21 mouse cellular contexts compared by ENCODE assay signal in genomic region chr4:115878828-115879227, GRCm38 (mm10). TPM values are rescaled to one million over a fixed set of nuclear protein-coding genes. Genes with fewer than 3 reads are reported as not detected.
A peak's percentile ranks its signal among the peaks of the same experiment; 100 is the strongest.
DNase-seq lines count a peak whose midpoint lies in the region; ATAC-seq and TF ChIP-seq lines count a peak whose summit lies in the region.
"Had no signal": no experiment of that assay in that cellular context is flagged by ENCODE, and none has a peak within 500 bp of the region (broad histone marks: within the 10 kb centered on the region; RNA-seq: fewer than 3 reads in every experiment).

No protein-coding gene starts in this region.

- H3K79me2 ChIP-seq in myocyte (ENCODE audit: control insufficient read depth, insufficient read depth) = no peaks in the 10 kb centered on the region

- peak overlapping the region; percentile 36; the same call in 1 of the 2 replicates for H3K4me2 ChIP-seq in lung, embryonic 15.5 days
- no peak overlapping the region for H3K4me2 ChIP-seq in myocyte (ENCODE audit: low read depth)

- peak overlapping the region; percentile 33; the same call in 1 of the 2 replicates for H3K4me3 ChIP-seq in heart, embryonic 10.5 days
- H3K4me3 ChIP-seq in lung, embryonic 15.5 days = no peak overlapping the region
- peak overlapping the region; percentile 44 for H3K4me3 ChIP-seq in midbrain, embryonic 10.5 days
- H3K4me3 ChIP-seq in myocyte = no peak overlapping the region

- H3K9ac ChIP-seq in lung, embryonic 15.5 days = no peak overlapping the region
- H3K9ac ChIP-seq: liver, postnatal 0 days had no signal

- no peak for TF ChIP-seq POLR2A in myocyte (IDR thresholded peaks at IDR 0.05; ENCODE audit: insufficient read length, low read depth)

- H3K4me1 ChIP-seq in heart, embryonic 10.5 days = peaks cover 16% of the 10 kb centered on the region
- 0 out of 2 replicates have a peak, but pooled peaks cover 7% of the 10 kb centered on the region for H3K4me1 ChIP-seq in lung, embryonic 15.5 days
- peaks cover 78% of the 10 kb centered on the region for H3K4me1 ChIP-seq in midbrain, embryonic 10.5 days

- peaks cover 49% of the 10 kb centered on the region for H3K27me3 ChIP-seq in heart, embryonic 10.5 days (ENCODE audit: insufficient read depth, poor library complexity, severe bottlenecking)
- H3K27me3 ChIP-seq in lung, embryonic 15.5 days = no peaks in the 10 kb centered on the region
- H3K27me3 ChIP-seq in midbrain, embryonic 10.5 days (ENCODE audit: low read depth, poor library complexity, severe bottlenecking) = no peaks in the 10 kb centered on the region
- H3K27me3 ChIP-seq in myocyte (ENCODE audit: control insufficient read depth, insufficient read depth, insufficient read length) = no peaks in the 10 kb centered on the region

- intact Hi-C loops in heart, postnatal 36 days (cut with DNase I) = no loop called here

- DNase-seq in heart, embryonic 10.5 days (ENCODE audit: low spot score) = no peak
- DNase-seq in heart, postnatal 36 days = no peak
- DNase-seq in lung, postnatal 10 days = no peak
- no peak for DNase-seq in midbrain, embryonic 10.5 days (ENCODE audit: low spot score)
- DNase-seq in c-Kit-positive CD71-positive TER-119-positive erythroid progenitor cells, embryonic 14.5 days (ENCODE audit: low spot score) = no peak
- DNase-seq: adrenal gland, adult 8-10 months; cerebellum, adult 18-20 months; cerebellum, postnatal 36 days; liver; liver, postnatal 0 days; right cerebral cortex, adult 18-20 months had no signal

- no peak overlapping the region for H3K27ac ChIP-seq in heart, embryonic 10.5 days
- H3K27ac ChIP-seq in lung, embryonic 15.5 days = no peak overlapping the region
- peak overlapping the region; percentile 96 for H3K27ac ChIP-seq in midbrain, embryonic 10.5 days (replicated peaks)
- H3K27ac ChIP-seq: kidney, postnatal 0 days; macrophage had no signal

- 52% methylated on average over 9 of the region's 9 CpGs for WGBS in heart, embryonic 10.5 days
- 34% methylated on average over 9 of the region's 9 CpGs for WGBS in lung, embryonic 15.5 days
- 27% methylated on average over 9 of the region's 9 CpGs for WGBS in midbrain, embryonic 10.5 days

- H3K36me3 ChIP-seq in heart, embryonic 10.5 days = peaks cover 29% of the 10 kb centered on the region; the same call in 1 of the 2 replicates
- peaks cover 3% of the 10 kb centered on the region; the same call in 1 of the 2 replicates for H3K36me3 ChIP-seq in lung, embryonic 15.5 days
- peaks cover 34% of the 10 kb centered on the region for H3K36me3 ChIP-seq in midbrain, embryonic 10.5 days
- H3K36me3 ChIP-seq in myocyte (ENCODE audit: control insufficient read depth, insufficient read depth) = peaks cover 3% of the 10 kb centered on the region

- no peak for ATAC-seq in lung, embryonic 15.5 days (ENCODE audit: borderline replicate concordance, extremely low read depth, low FRiP score, low TSS enrichment)
- ATAC-seq in erythroid progenitor cell, adult 5-6 weeks (replicated peaks; ENCODE audit: low FRiP score, poor library complexity, severe bottlenecking) = no peak
- ATAC-seq: intestine, embryonic 16.5 days; liver, postnatal 0 days had no signal

- H3ac ChIP-seq in myocyte (ENCODE audit: control insufficient read depth, insufficient read length) = no peak overlapping the region

- no peaks in the 10 kb centered on the region for H3K9me3 ChIP-seq in heart, embryonic 10.5 days
- no peaks in the 10 kb centered on the region for H3K9me3 ChIP-seq in lung, embryonic 15.5 days
- no peaks in the 10 kb centered on the region for H3K9me3 ChIP-seq in midbrain, embryonic 10.5 days (replicated peaks)

TF ChIP-seq in myocyte, 11 proteins besides CTCF, POLR2A, EP300 and RAD21:
- TF ChIP-seq TCF3 (IDR thresholded peaks at IDR 0.05; ENCODE audit: insufficient read length, low read depth) (no peak), POLR2AphosphoS2 (IDR thresholded peaks at IDR 0.05; ENCODE audit: insufficient read length, low read depth) (peak; percentile 7)

RNA-seq across cellular contexts. Expression of gene Kncn, which starts 5.4 kb away (rescaled TPM):
- polyA plus RNA-seq in heart, embryonic 10.5 days (2016; fragmentation: Nextera tagmentation; extraction: Ambion mirVana) = not detected in 2 replicates
- total RNA-seq in heart, postnatal 36 days (2021) = not detected
- not detected in 2 replicates for polyA plus RNA-seq in lung, embryonic 15.5 days (2015; fragmentation: Nextera tagmentation; extraction: Ambion mirVana)
- 0.07 TPM in 1 of 2 replicates, not detected in the other for polyA plus RNA-seq in midbrain, embryonic 10.5 days (2016; fragmentation: Nextera tagmentation; extraction: Ambion mirVana)
- polyA plus RNA-seq in myocyte (2012; fragmentation: generic; extraction: Trizol) = not detected
- total RNA-seq in erythroid progenitor cell, adult 5-6 weeks (2015; ENCODE audit: low replicate concordance) = not detected in 2 replicates
- not detected in 2 replicates for total RNA-seq in erythroid progenitor cell, adult 5-6 weeks (2017; ENCODE audit: low replicate concordance)
- total RNA-seq: adrenal gland, adult 8-10 months; monocyte, adult 5-6 weeks had no signal
- polyA plus RNA-seq: gonadal fat pad, adult 2 months; heart, postnatal 0 days; intestine, embryonic 16.5 days; liver, postnatal 0 days; macrophage; small intestine, adult 2 months had no signal

RNA-seq across cellular contexts. Expression of gene 6430628N08Rik, which starts 11.6 kb away (rescaled TPM):
- not detected in 2 replicates for polyA plus RNA-seq in heart, embryonic 10.5 days (2016; fragmentation: Nextera tagmentation; extraction: Ambion mirVana)
- total RNA-seq in heart, postnatal 36 days (2021) = not detected
- not detected in 2 replicates for polyA plus RNA-seq in lung, embryonic 15.5 days (2015; fragmentation: Nextera tagmentation; extraction: Ambion mirVana)
- polyA plus RNA-seq in midbrain, embryonic 10.5 days (2016; fragmentation: Nextera tagmentation; extraction: Ambion mirVana) = 0.21 and 0.30 TPM in 2 replicates
- not detected for polyA plus RNA-seq in myocyte (2012; fragmentation: generic; extraction: Trizol)
- total RNA-seq in erythroid progenitor cell, adult 5-6 weeks (2015; ENCODE audit: low replicate concordance) = not detected in 2 replicates
- not detected in 2 replicates for total RNA-seq in erythroid progenitor cell, adult 5-6 weeks (2017; ENCODE audit: low replicate concordance)
- total RNA-seq: adrenal gland, adult 8-10 months; monocyte, adult 5-6 weeks had no signal
- polyA plus RNA-seq: heart, postnatal 0 days; intestine, embryonic 16.5 days; kidney, postnatal 0 days; liver, postnatal 0 days; macrophage; small intestine, adult 2 months had no signal

RNA-seq across cellular contexts. Expression of gene Mknk1, which starts 39.8 kb away (rescaled TPM):
- 22.7 and 23.0 TPM in 2 replicates for polyA plus RNA-seq in heart, embryonic 10.5 days (2016; fragmentation: Nextera tagmentation; extraction: Ambion mirVana)
- 10 to 100 TPM; 22.8 to 23.8 TPM for total RNA-seq in heart, postnatal 36 days (2021)
- polyA plus RNA-seq in lung, embryonic 15.5 days (2015; fragmentation: Nextera tagmentation; extraction: Ambion mirVana) = 23.9 and 28.3 TPM in 2 replicates
- 29.7 and 31.2 TPM in 2 replicates for polyA plus RNA-seq in midbrain, embryonic 10.5 days (2016; fragmentation: Nextera tagmentation; extraction: Ambion mirVana)
- polyA plus RNA-seq in myocyte (2012; fragmentation: generic; extraction: Trizol) = 31.7 TPM
- 82.9 and 104 TPM in 2 replicates for total RNA-seq in erythroid progenitor cell, adult 5-6 weeks (2015; ENCODE audit: low replicate concordance)
- total RNA-seq in erythroid progenitor cell, adult 5-6 weeks (2017; ENCODE audit: low replicate concordance) = 116 and 146 TPM in 2 replicates

RNA-seq across cellular contexts. Expression of gene Mob3c, which starts 50.9 kb away (rescaled TPM):
- 5.9 and 9.8 TPM in 2 replicates for polyA plus RNA-seq in heart, embryonic 10.5 days (2016; fragmentation: Nextera tagmentation; extraction: Ambion mirVana)
- total RNA-seq in heart, postnatal 36 days (2021) = 1 to 10 TPM; 4.7 to 5.4 TPM
- polyA plus RNA-seq in lung, embryonic 15.5 days (2015; fragmentation: Nextera tagmentation; extraction: Ambion mirVana) = 11.7 and 13.5 TPM in 2 replicates
- polyA plus RNA-seq in midbrain, embryonic 10.5 days (2016; fragmentation: Nextera tagmentation; extraction: Ambion mirVana) = 4.4 and 6.7 TPM in 2 replicates
- polyA plus RNA-seq in myocyte (2012; fragmentation: generic; extraction: Trizol) = 4.9 TPM
- total RNA-seq in erythroid progenitor cell, adult 5-6 weeks (2015; ENCODE audit: low replicate concordance) = 6.7 and 26.3 TPM in 2 replicates
- 1.4 and 9.2 TPM in 2 replicates for total RNA-seq in erythroid progenitor cell, adult 5-6 weeks (2017; ENCODE audit: low replicate concordance)

Comparison
In these comparisons a context has a peak if more than half of its experiments do, and no peak if none do; other contexts are left out.
1. H3K4me3 ChIP-seq: peak in heart, embryonic 10.5 days (single experiment) and midbrain, embryonic 10.5 days (single experiment); none in lung, embryonic 15.5 days (single experiment) and myocyte (single experiment).